Mouse (Mus musculus) lung, embryonic 14.5 days (tissue): ENCODE measurements around the gene Arap1. TPM values are rescaled to one million over a fixed set of nuclear protein-coding genes. Genes with fewer than 3 reads are reported as not detected.
A peak's percentile ranks its signal among the peaks of the same experiment; 100 is the strongest.

Experiments
- ATAC-seq: fragments of 200-750 bp; cut with Nextera tagmentation; 2 replicates; pipeline ENCODE4 v1.8.0; 2017; ENCODE audit warnings: mild to moderate bottlenecking, moderate TSS enrichment, moderate library complexity; ENCODE audit not compliant: insufficient read depth
- DNase-seq: peaks from one replicate; pipeline ENCODE4 v3.0.0-alpha.2; 2015
- H3K27ac ChIP-seq: fragments of 300-500 bp; sonication (generic); 2 replicates; pipeline ENCODE4 v1.5.1; 2014; ENCODE audit warnings: low read depth, mild to moderate bottlenecking, moderate library complexity
- H3K27me3 ChIP-seq: fragments of 300-500 bp; sonication (generic); 2 replicates; pipeline ENCODE4 v1.6.1; 2014; ENCODE audit warnings: low read length, control low read depth; ENCODE audit not compliant: insufficient read depth
- H3K36me3 ChIP-seq: fragments of 300-500 bp; sonication (generic); 2 replicates; pipeline ENCODE4 v1.6.1; 2014; ENCODE audit warnings: control low read depth; ENCODE audit not compliant: insufficient read depth
- H3K4me1 ChIP-seq: fragments of 300-500 bp; sonication (generic); 2 replicates; pipeline ENCODE4 v1.6.1; 2014; ENCODE audit warnings: antibody characterized with exemption, control low read depth; ENCODE audit not compliant: insufficient read depth
- H3K4me2 ChIP-seq: fragments of 300-500 bp; sonication (generic); 2 replicates; pipeline ENCODE4 v1.6.1; 2014; ENCODE audit warnings: mild to moderate bottlenecking
- H3K4me3 ChIP-seq: fragments of 300-500 bp; sonication (generic); 2 replicates; pipeline ENCODE4 v1.5.1; 2014; ENCODE audit warnings: low read depth, low read length
- H3K9ac ChIP-seq: fragments of 300-500 bp; sonication (generic); 2 replicates; pipeline ENCODE4 v1.6.1; 2014
- H3K9me3 ChIP-seq: fragments of 300-500 bp; sonication (generic); 2 replicates; pipeline ENCODE4 v1.6.1; 2016; ENCODE audit warnings: low read depth, low read length, control low read depth
- CTCF ChIP-seq: IDR thresholded peaks from 2 replicates; pipeline ENCODE4 v1.5.1; 2016; ENCODE audit warnings: antibody characterized with exemption, low read depth
- WGBS: fragments of 180-500 bp; shearing (Covaris S2); extraction: QIAGEN DNeasy Blood & Tissue Kit; methylation state at CpG from one replicate; pipeline ENCODE4 v1.1.7; 2014; 5-methylcytosine and 5-hydroxymethylcytosine counted together
- polyA plus RNA-seq: library from polyadenylated mRNA; unstranded; fragments of >200 nt; fragmentation: Nextera tagmentation; extraction: Ambion mirVana; gene quantifications from 2 replicates; pipeline ENCODE4 v1.2.1, GENCODE M21; 2014

The Arap1 gene
- polyA plus RNA-seq, 1 experiment from 2014 or later: 122 TPM

- TF ChIP-seq CTCF: no peak
- no peak overlapping the region for H3K27ac ChIP-seq
- 0 out of 2 replicates have a peak, but pooled peaks cover 6% of the 10 kb centered on the region for H3K4me1 ChIP-seq
- H3K36me3 ChIP-seq: no peaks in the 10 kb centered on the region
- H3K27me3 ChIP-seq: peaks cover 9% of the 10 kb centered on the region; the same call in 1 of the 2 replicates
- 46% methylated on average over 4 of the region's 4 CpGs for WGBS
- no peak overlapping the region for H3K4me3 ChIP-seq
- DNase-seq (no peak), ATAC-seq (no peak)
- H3K9ac ChIP-seq: no peak overlapping the region
- H3K4me2 ChIP-seq: no peak overlapping the region
- no peaks in the 10 kb centered on the region for H3K9me3 ChIP-seq
These were observed 29.0 kb upstream of the Arap1 start for GRCm38 (mm10) chr7:101318848-101319247.

GRCm38 (mm10) chr7:101319796-101320195 lies 28.1 kb upstream of the Arap1 start:
- H3K27ac ChIP-seq: 0 out of 2 replicates have a peak overlapping the region, but pooled peaks have one; percentile 42
- H3K9ac ChIP-seq: no peak overlapping the region
- no peak overlapping the region for H3K4me2 ChIP-seq
- H3K9me3 ChIP-seq: no peaks in the 10 kb centered on the region
- DNase-seq: no peak
- H3K4me3 ChIP-seq: no peak overlapping the region
- H3K36me3 ChIP-seq: no peaks in the 10 kb centered on the region
- H3K27me3 ChIP-seq: peaks cover 9% of the 10 kb centered on the region; the same call in 1 of the 2 replicates
- ATAC-seq: no peak
- 0 out of 2 replicates have a peak, but pooled peaks cover 6% of the 10 kb centered on the region for H3K4me1 ChIP-seq
- 81% methylated on average over 1 of the region's 1 CpGs for WGBS
- TF ChIP-seq CTCF: no peak

GRCm38 (mm10) chr7:101320399-101321217 lies 27.3 kb upstream of the Arap1 start:
- Histone ChIP-seq H3K27me3 (peaks cover 9% of the 10 kb centered on the region; the same call in 1 of the 2 replicates), H3K4me3 (peak overlapping the region; percentile 76), H3K4me2 (peak overlapping the region; percentile 96), H3K9me3 (no peaks in the 10 kb centered on the region), H3K9ac (peak overlapping the region; percentile 75), H3K27ac (peak overlapping the region; percentile 85), H3K4me1 (0 out of 2 replicates have a peak, but pooled peaks cover 6% of the 10 kb centered on the region), H3K36me3 (no peaks in the 10 kb centered on the region)
- ATAC-seq (peak; percentile 65), DNase-seq (peak; percentile 68)
- no peak for TF ChIP-seq CTCF
- 5% methylated on average over 25 of the region's 37 CpGs for WGBS

- H3K4me1 ChIP-seq: 0 out of 2 replicates have a peak, but pooled peaks cover 6% of the 10 kb centered on the region
- H3K27ac ChIP-seq: peak overlapping the region; percentile 85
- WGBS: 1% methylated on average over 42 of the region's 61 CpGs
- ATAC-seq: peak; percentile 66
- H3K27me3 ChIP-seq: peaks cover 9% of the 10 kb centered on the region; the same call in 1 of the 2 replicates
- TF ChIP-seq CTCF: no peak
- peak overlapping the region; percentile 96 for H3K4me2 ChIP-seq
- peak overlapping the region; percentile 76 for H3K4me3 ChIP-seq
- peak overlapping the region; percentile 75 for H3K9ac ChIP-seq
- H3K36me3 ChIP-seq: no peaks in the 10 kb centered on the region
- H3K9me3 ChIP-seq: no peaks in the 10 kb centered on the region
- peak; percentile 68 for DNase-seq
These were observed 26.5 kb upstream of the Arap1 start for GRCm38 (mm10) chr7:101321218-101321827.

- Histone ChIP-seq H3K4me1 (0 out of 2 replicates have a peak, but pooled peaks cover 6% of the 10 kb centered on the region), H3K9ac (no peak overlapping the region), H3K36me3 (no peaks in the 10 kb centered on the region), H3K4me2 (peak overlapping the region; percentile 96), H3K27me3 (peaks cover 9% of the 10 kb centered on the region; the same call in 1 of the 2 replicates), H3K9me3 (no peaks in the 10 kb centered on the region), H3K27ac (no peak overlapping the region), H3K4me3 (peak overlapping the region; percentile 76; the same call in 1 of the 2 replicates)
- peak; percentile 18; the same call in 1 of the 2 replicates for TF ChIP-seq CTCF
- DNase-seq (peak; percentile 44), ATAC-seq (peak; percentile 26; the same call in 1 of the 2 replicates)
- 44% methylated on average over 4 of the region's 4 CpGs for WGBS
These were observed 24.7 kb upstream of the Arap1 start for GRCm38 (mm10) chr7:101323141-101323594.

- Histone ChIP-seq H3K4me3 (no peak overlapping the region), H3K4me1 (0 out of 2 replicates have a peak, but pooled peaks cover 6% of the 10 kb centered on the region), H3K9ac (no peak overlapping the region), H3K27me3 (peaks cover 7% of the 10 kb centered on the region; the same call in 1 of the 2 replicates), H3K4me2 (no peak overlapping the region), H3K36me3 (no peaks in the 10 kb centered on the region), H3K27ac (no peak overlapping the region), H3K9me3 (no peaks in the 10 kb centered on the region)
- DNase-seq (no peak), ATAC-seq (no peak)
- no peak for TF ChIP-seq CTCF
- WGBS: 42% methylated on average over 6 of the region's 6 CpGs
These were observed 23.5 kb upstream of the Arap1 start for GRCm38 (mm10) chr7:101324142-101324962.
